Mouse (Mus musculus) brown adipose tissue, adult 24 weeks (tissue): ENCODE results near the gene 2010109A12Rik. TPM values are rescaled to one million over a fixed set of nuclear protein-coding genes. Genes with fewer than 3 reads are reported as not detected.

Source experiments
- H3K27ac ChIP-seq: fragments of 200-500 bp; replicated peaks from 2 replicates; pipeline ENCODE4 v1.5.1; 2012; ENCODE audit warnings: low read depth, mild to moderate bottlenecking, low read length
- H3K4me1 ChIP-seq: fragments of 200-500 bp; 2 replicates; pipeline ENCODE4 v1.6.1; 2012; ENCODE audit warnings: low read length, mixed read lengths; ENCODE audit not compliant: control insufficient read depth, insufficient read depth, insufficient read length
- H3K4me3 ChIP-seq: fragments of 200-500 bp; 2 replicates; pipeline ENCODE4 v1.5.1; 2012; ENCODE audit warnings: low read depth, mild to moderate bottlenecking, low read length, moderate library complexity; ENCODE audit not compliant: insufficient read depth
- polyA plus RNA-seq: library from polyadenylated mRNA; stranded (reverse); fragments of >200 nt; gene quantifications from 2 replicates; pipeline ENCODE4 v1.2.4, GENCODE M21; 2012; ENCODE audit not compliant: missing spikeins, insufficient read depth, insufficient read length

2010109A12Rik gene
- 3.3 and 4.9 TPM in 2 replicates for polyA plus RNA-seq

DNA sequence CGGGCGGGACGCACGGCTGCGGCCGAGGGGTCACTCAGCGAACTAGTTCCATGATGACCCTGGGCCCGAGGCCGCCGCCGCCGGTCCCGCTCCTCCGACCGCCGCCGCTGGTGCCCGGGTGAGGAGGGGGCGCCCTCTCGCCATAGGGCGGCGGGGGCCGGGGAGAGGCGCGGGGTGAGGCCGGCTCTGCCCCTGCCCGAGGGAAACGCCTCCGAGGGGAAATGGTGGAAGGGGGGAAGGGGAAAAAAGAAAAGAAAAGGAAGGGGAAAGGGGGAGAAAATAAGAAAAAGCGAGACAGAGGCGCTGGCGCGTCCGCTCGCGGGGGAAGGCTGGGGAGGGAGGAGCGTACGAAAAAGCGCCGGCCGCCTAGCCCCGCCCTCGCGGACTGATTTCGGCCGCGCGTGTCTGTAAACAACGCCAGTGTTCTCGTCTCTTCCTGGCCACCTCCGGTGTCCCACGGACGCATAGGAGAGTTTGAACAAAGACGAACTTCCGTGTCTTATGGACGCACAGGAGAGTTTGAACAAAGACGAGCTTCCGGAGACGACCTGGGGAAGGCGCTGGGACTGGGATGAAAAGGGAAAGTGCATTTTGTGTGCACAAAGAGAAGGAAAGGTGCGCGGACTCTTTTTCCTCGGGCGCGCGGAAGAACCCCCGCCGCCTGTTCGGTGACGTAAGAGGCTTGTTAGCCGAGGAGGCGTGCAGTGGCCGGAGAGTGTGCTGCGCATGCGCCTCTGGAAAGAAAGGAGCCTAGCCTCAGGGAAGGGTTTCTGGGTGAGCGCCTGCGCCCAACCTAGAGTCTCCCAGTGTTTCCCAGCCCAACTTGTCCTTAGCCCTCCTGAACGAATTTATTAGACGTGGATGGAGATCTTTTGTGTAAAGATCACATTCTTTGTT lies at the start of gene 2010109A12Rik, which contains the start of gene Ccni:
TSS of gene 2010109A12Rik (plus strand) at position 410 of the 897 bp plus-strand sequence.
TSS of gene Ccni (minus strand) at position 387 of the 897 bp plus-strand sequence.
- Histone ChIP-seq H3K4me1 (no peaks in the 10 kb centered on the region), H3K27ac (peak within 1 kb of the TSS; percentile 99), H3K4me3 (peak within 1 kb of the TSS; percentile 92)

DNA sequence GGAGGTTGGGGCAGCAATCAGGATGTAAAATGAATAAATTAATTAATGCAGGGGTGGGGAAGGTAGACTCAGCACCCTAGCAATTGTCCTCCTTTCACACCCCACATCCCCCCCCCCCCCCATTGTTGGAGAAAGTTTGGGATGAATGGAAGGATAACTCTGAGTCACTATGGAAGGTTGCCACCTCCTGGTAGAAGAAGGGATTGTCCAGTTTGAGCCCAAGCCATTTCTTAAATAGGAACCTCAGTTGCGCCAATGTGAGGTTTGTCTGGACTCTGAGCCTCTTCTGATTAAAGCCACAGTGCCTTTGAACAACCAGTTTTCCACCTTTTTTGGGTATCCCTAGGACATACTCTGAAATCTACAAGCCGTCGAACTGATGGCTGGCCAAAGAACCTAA lies 42.8 kb upstream of the 2010109A12Rik start:
- no peaks in the 10 kb centered on the region for H3K4me1 ChIP-seq
- H3K27ac ChIP-seq = no peak overlapping the region
- H3K4me3 ChIP-seq = no peak overlapping the region

DNA sequence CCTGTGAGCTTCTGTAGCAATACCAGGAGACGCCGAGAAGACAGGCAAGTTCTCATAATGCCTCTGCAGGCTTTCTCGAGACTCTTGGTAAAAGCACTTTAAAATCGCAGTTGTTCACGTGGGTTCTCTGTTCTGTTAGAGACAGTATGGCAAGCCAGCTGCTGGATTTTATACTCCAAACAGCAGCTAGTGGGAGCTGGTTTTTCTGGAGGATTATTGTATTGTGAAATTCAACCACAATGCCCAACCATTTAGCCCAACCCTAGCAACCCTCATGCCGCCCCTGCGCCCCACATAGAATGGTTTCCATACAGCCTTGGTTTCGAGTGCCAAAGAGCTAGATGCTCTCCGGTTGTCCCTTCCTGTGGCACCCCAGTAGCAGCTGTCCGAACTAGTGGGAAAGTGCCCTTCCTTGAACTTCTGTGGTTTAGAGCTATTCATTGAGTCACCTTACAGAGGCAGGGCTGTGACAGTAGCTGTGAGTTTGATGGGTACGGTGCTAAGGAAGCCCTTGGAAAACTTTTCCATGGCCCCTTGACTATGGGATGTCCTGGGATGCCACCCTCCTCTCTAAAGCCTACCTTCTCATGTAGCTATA lies 38.3 kb upstream of the 2010109A12Rik start:
- Histone ChIP-seq H3K27ac (no peak overlapping the region), H3K4me3 (no peak overlapping the region), H3K4me1 (no peaks in the 10 kb centered on the region)

DNA sequence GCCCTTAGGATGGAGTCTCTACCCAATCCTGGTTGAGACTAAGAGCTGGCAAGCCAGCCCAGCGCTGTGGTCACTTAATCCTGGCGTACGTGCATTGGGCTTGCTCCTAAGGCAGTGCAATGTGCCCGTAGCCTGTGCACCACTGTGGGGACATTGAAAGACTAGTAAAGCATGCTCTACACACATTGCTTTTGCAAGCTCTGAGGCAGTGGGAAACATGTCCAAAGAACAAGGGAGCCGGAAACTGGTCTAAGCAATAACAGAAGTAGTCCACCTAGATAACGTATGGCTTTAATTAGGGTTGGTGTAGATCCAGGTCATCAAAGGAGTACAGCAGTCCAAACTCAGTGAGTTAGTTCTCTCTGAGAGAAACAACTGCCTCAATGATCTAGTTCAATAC lies 37.7 kb upstream of the 2010109A12Rik start:
- no peaks in the 10 kb centered on the region for H3K4me1 ChIP-seq
- no peak overlapping the region for H3K27ac ChIP-seq
- H3K4me3 ChIP-seq = no peak overlapping the region

DNA sequence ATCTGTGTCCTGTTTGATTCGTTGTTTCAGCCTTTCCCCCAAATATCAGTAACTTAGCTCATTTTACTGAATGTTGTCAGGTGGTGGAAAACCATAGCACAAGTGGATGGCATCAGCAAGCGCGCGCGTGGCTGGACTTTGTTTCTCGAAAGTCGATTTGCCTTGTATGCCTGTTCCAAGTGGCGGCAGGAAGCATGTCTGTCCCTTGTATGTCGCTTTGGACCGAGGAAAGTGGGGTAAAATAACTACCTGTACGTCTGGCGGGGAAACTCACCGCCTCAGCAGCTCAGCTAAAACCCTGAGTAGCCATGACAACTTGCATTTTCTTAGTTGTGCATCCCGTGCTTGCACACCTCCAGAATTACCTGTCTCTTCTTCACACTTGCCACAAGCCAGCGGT lies 34.9 kb upstream of the 2010109A12Rik start:
- Histone ChIP-seq H3K4me1 (no peaks in the 10 kb centered on the region), H3K4me3 (no peak overlapping the region), H3K27ac (no peak overlapping the region)

DNA sequence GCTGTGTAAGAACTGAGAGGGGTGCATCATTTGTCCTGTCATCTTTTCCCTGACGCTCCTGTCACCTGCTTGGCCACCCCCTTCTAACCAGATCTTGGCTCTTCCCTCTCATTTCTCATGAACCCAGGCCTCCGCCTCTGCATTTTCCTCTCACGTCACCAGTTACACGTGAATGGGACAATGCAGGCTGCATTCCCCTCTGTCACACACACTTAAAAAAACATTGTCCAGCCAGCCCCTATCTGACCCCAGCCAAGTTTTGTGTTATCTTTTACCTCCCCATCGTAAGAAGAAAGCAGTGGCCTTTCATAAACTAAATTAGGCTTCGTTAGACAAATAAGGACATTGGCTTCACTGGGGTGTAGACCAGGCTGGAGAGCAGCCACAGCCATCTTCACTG lies 33.8 kb upstream of the 2010109A12Rik start:
- Histone ChIP-seq H3K4me1 (no peaks in the 10 kb centered on the region), H3K4me3 (no peak overlapping the region), H3K27ac (no peak overlapping the region)

DNA sequence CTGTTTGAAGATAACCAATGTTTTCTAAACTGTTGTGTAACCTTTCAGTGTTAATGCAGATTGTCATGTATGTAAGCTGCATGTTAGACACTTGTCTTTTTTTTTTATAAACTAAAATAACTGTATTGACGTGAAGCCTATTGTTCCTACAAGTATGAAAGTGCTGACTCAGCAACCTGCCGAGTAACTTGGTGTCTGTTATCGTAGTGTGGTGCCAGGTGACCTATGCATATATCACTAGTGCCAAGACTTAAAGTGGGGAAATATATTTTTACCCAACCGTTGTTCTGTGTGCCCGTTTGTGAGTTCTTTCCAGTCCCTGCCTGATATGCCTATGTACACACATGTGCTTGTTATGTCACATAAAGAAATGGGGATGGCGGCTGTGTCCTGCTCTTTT lies 31.6 kb upstream of the 2010109A12Rik start:
- Histone ChIP-seq H3K4me3 (no peak overlapping the region), H3K4me1 (no peaks in the 10 kb centered on the region), H3K27ac (no peak overlapping the region)

DNA sequence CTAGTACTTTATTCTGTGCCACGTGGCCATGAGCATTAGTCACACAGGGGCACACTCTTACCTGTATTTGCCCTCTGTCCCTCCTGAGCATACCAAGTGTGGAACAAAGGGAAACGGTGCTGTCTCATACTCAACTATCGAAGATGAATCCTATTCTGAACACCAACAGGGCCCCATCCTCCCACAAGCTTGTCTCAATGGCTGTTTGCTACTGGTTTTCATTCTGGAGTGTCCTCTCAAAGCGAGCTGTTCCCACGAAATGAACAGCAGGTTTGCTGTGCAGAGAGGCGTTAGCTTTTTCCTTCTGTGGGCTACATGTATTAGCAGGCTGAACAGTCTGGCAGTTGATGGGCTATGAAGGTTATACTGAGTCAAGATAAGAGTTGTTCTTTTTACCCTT lies 27.7 kb upstream of the 2010109A12Rik start:
- H3K27ac ChIP-seq = no peak overlapping the region
- H3K4me3 ChIP-seq = no peak overlapping the region
- no peaks in the 10 kb centered on the region for H3K4me1 ChIP-seq

DNA sequence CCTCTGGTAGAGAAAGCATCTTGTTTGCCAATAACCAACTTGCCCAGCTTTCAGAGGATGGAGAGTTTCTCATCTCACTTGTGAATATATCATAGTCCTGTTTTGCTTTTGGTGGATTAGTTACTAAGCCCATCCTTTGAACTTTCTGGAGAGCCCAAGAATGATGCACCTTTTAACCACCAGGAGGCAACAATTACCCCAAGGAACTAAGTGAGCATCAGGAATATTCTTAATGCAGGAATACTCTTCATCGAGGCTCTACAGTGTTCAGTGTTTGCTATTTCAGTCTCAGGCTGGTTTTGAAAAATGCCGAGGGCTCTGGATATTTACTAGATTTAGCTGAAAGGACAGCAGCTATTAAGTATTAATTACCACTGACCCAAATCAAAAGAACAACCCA lies 26.1 kb upstream of the 2010109A12Rik start:
- no peaks in the 10 kb centered on the region for H3K4me1 ChIP-seq
- H3K4me3 ChIP-seq = no peak overlapping the region
- H3K27ac ChIP-seq = no peak overlapping the region

DNA sequence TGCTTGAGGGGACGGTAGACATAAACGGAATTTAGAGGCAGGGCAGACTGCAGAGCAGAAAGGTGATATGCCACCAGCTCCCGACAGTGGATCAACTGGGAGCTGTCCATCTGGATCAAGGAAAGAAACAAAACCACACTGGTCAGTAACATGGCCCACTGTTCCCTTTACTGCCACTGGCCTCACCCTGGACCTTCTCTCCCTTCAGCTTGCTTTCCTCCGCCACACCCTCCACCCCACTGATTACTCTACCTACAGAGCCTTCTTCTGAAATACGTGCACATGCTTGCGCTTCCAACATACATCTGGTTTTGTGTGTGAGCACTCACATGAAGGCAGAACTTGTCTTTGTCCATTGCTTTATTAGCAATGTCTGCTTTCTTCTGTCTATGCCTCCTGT lies 23.0 kb upstream of the 2010109A12Rik start:
- no peaks in the 10 kb centered on the region for H3K4me1 ChIP-seq
- H3K4me3 ChIP-seq = no peak overlapping the region
- no peak overlapping the region for H3K27ac ChIP-seq

DNA sequence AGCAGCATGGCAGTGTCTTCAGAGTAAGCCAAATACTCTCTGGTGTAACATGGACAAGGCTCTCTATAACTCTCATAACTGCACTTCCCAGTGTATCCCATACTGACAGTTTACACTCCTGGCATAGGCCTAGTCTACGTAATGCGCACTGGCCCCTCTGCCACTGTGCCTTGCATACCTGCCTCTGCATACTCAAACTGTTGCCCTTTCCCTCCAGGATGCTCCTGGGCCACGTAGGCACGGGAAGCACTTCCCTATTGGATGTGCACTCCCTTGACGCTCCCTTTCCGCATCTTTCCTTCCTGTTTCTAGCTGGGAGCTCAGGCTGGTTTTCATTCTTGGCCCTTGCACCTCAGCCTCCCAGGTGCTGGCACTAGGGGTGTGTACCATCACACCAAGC lies 21.8 kb upstream of the 2010109A12Rik start:
- no peaks in the 10 kb centered on the region for H3K4me1 ChIP-seq
- no peak overlapping the region for H3K4me3 ChIP-seq
- H3K27ac ChIP-seq = no peak overlapping the region

DNA sequence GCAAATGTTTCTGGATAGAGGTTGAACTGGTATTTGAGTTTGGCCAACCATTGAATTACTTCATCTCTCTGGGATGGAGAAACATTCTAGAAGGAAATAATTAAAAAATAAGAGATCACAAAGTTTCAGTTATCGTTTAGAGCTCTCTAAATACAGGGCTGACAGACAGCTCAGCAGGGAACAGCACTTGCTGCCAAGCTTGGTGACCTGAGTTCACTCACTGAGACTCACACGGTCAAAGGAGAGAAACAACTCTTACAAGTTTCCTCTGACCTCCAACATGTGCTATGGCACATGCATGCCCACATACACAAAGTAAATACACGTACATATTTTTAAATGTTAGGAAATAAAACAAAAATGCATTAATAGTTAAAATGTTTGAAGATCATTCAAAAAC lies 16.7 kb upstream of the 2010109A12Rik start:
- Histone ChIP-seq H3K27ac (no peak overlapping the region), H3K4me1 (no peaks in the 10 kb centered on the region), H3K4me3 (no peak overlapping the region)

DNA sequence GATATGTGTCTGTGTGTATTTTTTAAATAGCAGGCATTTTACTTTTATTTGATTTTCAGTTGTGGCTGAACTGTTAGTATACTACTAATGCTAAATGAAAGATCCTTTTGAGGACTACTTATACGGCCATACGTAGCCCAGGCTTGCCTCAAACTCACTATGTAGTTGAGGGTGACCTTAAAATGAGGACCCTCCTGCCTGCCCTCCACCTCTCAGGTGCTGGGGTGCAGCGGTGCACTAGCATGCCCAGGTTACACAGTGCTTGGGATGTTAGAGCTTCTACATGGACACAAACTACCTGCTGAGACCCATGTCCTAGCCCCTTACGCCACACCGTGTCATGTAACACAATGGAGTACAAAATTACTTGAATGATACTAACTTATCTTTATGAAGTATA lies 15.9 kb upstream of the 2010109A12Rik start:
- no peak overlapping the region for H3K27ac ChIP-seq
- no peaks in the 10 kb centered on the region for H3K4me1 ChIP-seq
- H3K4me3 ChIP-seq = no peak overlapping the region

DNA sequence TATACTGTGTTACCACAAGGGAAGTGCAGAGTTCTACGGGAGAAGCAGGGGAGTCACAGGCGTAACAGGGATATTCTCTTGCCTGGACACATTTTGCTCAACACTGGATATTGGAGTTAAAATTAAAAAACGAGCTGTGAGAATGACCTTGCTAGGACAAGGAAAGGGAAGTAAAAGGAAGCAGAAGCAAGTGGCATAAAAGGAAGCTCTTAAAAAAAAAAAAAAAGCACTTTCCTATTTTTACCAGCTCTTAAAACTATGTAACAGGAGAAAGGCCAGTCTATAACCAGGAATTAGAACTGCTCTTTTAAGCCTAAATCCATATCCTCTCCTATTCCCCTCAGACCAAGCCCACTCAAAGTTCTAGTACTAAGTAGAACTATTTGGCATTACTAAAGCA lies 8.1 kb upstream of the 2010109A12Rik start:
- H3K4me1 ChIP-seq = peaks cover 3% of the 10 kb centered on the region; the same call in 1 of the 2 replicates
- no peak overlapping the region for H3K4me3 ChIP-seq
- H3K27ac ChIP-seq = peak overlapping the region; percentile 40; the same call in 1 of the 2 replicates

DNA sequence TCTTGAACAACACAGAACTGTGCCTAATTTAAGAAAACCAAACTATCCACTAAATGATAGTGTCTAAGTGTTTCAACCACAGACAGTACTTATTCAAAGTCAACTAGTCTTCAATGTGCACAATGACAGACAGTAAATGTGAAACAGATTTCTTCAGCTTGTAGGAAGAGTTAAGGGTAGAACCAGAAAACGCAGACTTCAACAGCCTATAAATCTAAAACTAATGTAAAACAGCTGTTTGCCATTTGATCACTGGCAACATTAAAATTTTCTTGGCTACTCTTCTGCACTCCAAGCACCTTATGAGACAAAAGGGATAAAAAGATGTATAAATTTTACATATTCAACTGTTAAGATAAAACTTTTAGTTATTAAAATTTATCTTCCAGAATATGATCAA lies 5.1 kb upstream of the 2010109A12Rik start:
- H3K27ac ChIP-seq = no peak overlapping the region
- H3K4me1 ChIP-seq = peaks cover 3% of the 10 kb centered on the region; the same call in 1 of the 2 replicates
- no peak overlapping the region for H3K4me3 ChIP-seq
